Mouse (Mus musculus) MN1 (cell line): ENCODE results near the gene Stx4a.
"Not testable (repeated sequence)": the region's sequence is repeated elsewhere in the genome, so short reads cannot be mapped to it uniquely, and the experiment has no call there.

Experiments used
- DNase-seq: peaks from one replicate; pipeline ENCODE4 v3.0.0-alpha.2; 2016; ENCODE audit warnings: low spot score

The Stx4a gene

GRCm38 (mm10) chr7:127867641-127868040, 43.5 kb downstream of the Stx4a start:
- DNase-seq, result no peak

GRCm38 (mm10) chr7:127869149-127869810, 45.2 kb downstream of the Stx4a start:
- peak; percentile 73 for DNase-seq

GRCm38 (mm10) chr7:127870136-127870821, 46.2 kb downstream of the Stx4a start:
- DNase-seq, result no peak

GRCm38 (mm10) chr7:127874812-127875626, 50.9 kb downstream of the Stx4a start:
- DNase-seq, result no peak

- peak; percentile 97 for DNase-seq
Measured at GRCm38 (mm10) chr7:127875627-127876001, 51.5 kb downstream of the Stx4a start.

GRCm38 (mm10) chr7:127876041-127876466, 52.0 kb downstream of the Stx4a start, which contains the start of gene Zfp646:
Gene Zfp646, plus strand, starts transcription at chr7:127876221.
- DNase-seq, result peak; percentile 87

- DNase-seq, result peak; percentile 96
Measured at GRCm38 (mm10) chr7:127876467-127877348, 52.6 kb downstream of the Stx4a start, which contains the start of gene Zfp668. Gene Zfp668, minus strand, starts transcription at chr7:127876828.

GRCm38 (mm10) chr7:127879301-127879700, 55.2 kb downstream of the Stx4a start:
- DNase-seq, result no peak

- DNase-seq, result no peak
Measured at GRCm38 (mm10) chr7:127880431-127880830, 56.3 kb downstream of the Stx4a start.

- peak; percentile 87 for DNase-seq
Measured at GRCm38 (mm10) chr7:127885951-127886350, 61.9 kb downstream of the Stx4a start.

GRCm38 (mm10) chr7:127886551-127886950, 62.5 kb downstream of the Stx4a start:
- no peak for DNase-seq

GRCm38 (mm10) chr7:127887191-127887590, 63.1 kb downstream of the Stx4a start:
- DNase-seq, result no peak

- no peak for DNase-seq
Measured at GRCm38 (mm10) chr7:127887781-127888180, 63.7 kb downstream of the Stx4a start.

- DNase-seq, result no peak
Measured at GRCm38 (mm10) chr7:127888821-127889220, 64.7 kb downstream of the Stx4a start.

GRCm38 (mm10) chr7:127890798-127891197, 66.7 kb downstream of the Stx4a start, which contains the start of gene Prss53:
Gene Prss53, minus strand, starts transcription at chr7:127890970.
- DNase-seq, result no peak

- no peak for DNase-seq
Measured at GRCm38 (mm10) chr7:127894480-127894879, 70.4 kb downstream of the Stx4a start.

- DNase-seq, result peak; percentile 96
Measured at GRCm38 (mm10) chr7:127895442-127895841, 71.3 kb downstream of the Stx4a start, which contains the start of the genes Gm21974 and Vkorc1. Gene Gm21974, minus strand, starts transcription at chr7:127895454. Gene Vkorc1, minus strand, starts transcription at chr7:127895617.

- DNase-seq, result not testable (repeated sequence)
Measured at GRCm38 (mm10) chr7:127895891-127896290, 71.8 kb downstream of the Stx4a start.

GRCm38 (mm10) chr7:127896384-127896783, 72.3 kb downstream of the Stx4a start:
- no peak for DNase-seq

GRCm38 (mm10) chr7:127897542-127897941, 73.4 kb downstream of the Stx4a start:
- no peak for DNase-seq
